Comparison of ENCODE assay signal across 8 mouse cellular contexts in genomic region chr12:98734880-98735801, GRCm38 (mm10). TPM values are rescaled to one million over a fixed set of nuclear protein-coding genes. Genes with fewer than 3 reads are reported as not detected.
DNase-seq lines count a peak whose midpoint lies in the region; ATAC-seq lines count a peak whose summit lies in the region.

No protein-coding gene starts in this region.

- no peak for ATAC-seq in heart, embryonic 13.5 days (ENCODE audit: extremely low read depth, insufficient number of reproducible peaks, low FRiP score, low TSS enrichment)
- ATAC-seq in hindbrain, embryonic 11.5 days (ENCODE audit: low FRiP score): peak; percentile 38
- ATAC-seq in midbrain, embryonic 11.5 days (ENCODE audit: low FRiP score): peak; percentile 32
- no peak for ATAC-seq in monocyte, adult 5-6 weeks (replicated peaks; ENCODE audit: insufficient number of reproducible peaks, low FRiP score, low TSS enrichment, poor library complexity, severe bottlenecking)

- H3K9me3 ChIP-seq in heart, embryonic 13.5 days: no peaks in the 10 kb centered on the region
- H3K9me3 ChIP-seq in hindbrain, embryonic 11.5 days (ENCODE audit: control insufficient read depth, low read length): no peaks in the 10 kb centered on the region
- H3K9me3 ChIP-seq in midbrain, embryonic 11.5 days (ENCODE audit: control insufficient read depth, low read length): no peaks in the 10 kb centered on the region

- H3K36me3 ChIP-seq in heart, embryonic 13.5 days: peaks cover 19% of the 10 kb centered on the region
- H3K36me3 ChIP-seq in hindbrain, embryonic 11.5 days (ENCODE audit: control insufficient read depth, insufficient read depth, low read length): no peaks in the 10 kb centered on the region
- H3K36me3 ChIP-seq in midbrain, embryonic 11.5 days (ENCODE audit: control insufficient read depth, insufficient read depth, low read length): no peaks in the 10 kb centered on the region

- DNase-seq in heart, postnatal 36 days: no peak
- DNase-seq in MN1 (ENCODE audit: low spot score): peak; percentile 61
- DNase-seq in hindbrain, embryonic 11.5 days (ENCODE audit: low spot score): no peak
- DNase-seq in midbrain, embryonic 11.5 days (ENCODE audit: low spot score, missing footprints): peak; percentile 95
- no peak for DNase-seq in thymus, postnatal 0 days (ENCODE audit: low spot score)
- no peak for DNase-seq in layer of hippocampus, adult 8-10 months (ENCODE audit: low spot score in 2 of 2)

- H3K4me3 ChIP-seq in heart, embryonic 13.5 days: peak overlapping the region; percentile 81
- H3K4me3 ChIP-seq in hindbrain, embryonic 11.5 days (ENCODE audit: low read depth, low read length): peak overlapping the region; percentile 66
- H3K4me3 ChIP-seq in midbrain, embryonic 11.5 days (ENCODE audit: low read depth, low read length): peak overlapping the region; percentile 64

- 10% methylated on average over 22 of the region's 22 CpGs for WGBS in heart, embryonic 13.5 days
- WGBS in hindbrain, embryonic 11.5 days: 11% methylated on average over 22 of the region's 22 CpGs
- 9% methylated on average over 22 of the region's 22 CpGs for WGBS in midbrain, embryonic 11.5 days

- peak overlapping the region; percentile 95 for H3K4me2 ChIP-seq in heart, embryonic 13.5 days
- H3K4me2 ChIP-seq in hindbrain, embryonic 11.5 days (replicated peaks; ENCODE audit: low read depth, low read length): peak overlapping the region; percentile 74
- H3K4me2 ChIP-seq in midbrain, embryonic 11.5 days: peak overlapping the region; percentile 87

- no peaks in the 10 kb centered on the region; the same call in 1 of the 2 replicates for H3K27me3 ChIP-seq in heart, embryonic 13.5 days (replicated peaks)
- H3K27me3 ChIP-seq in hindbrain, embryonic 11.5 days (ENCODE audit: control insufficient read depth, insufficient read depth, low read length): peaks cover 5% of the 10 kb centered on the region; the same call in 1 of the 2 replicates
- H3K27me3 ChIP-seq in midbrain, embryonic 11.5 days (ENCODE audit: control insufficient read depth, insufficient read depth, low read length): peaks cover 6% of the 10 kb centered on the region

- intact Hi-C loops in heart, postnatal 36 days (cut with DNase I): no loop called here

- H3K4me1 ChIP-seq in heart, embryonic 13.5 days: peaks cover 37% of the 10 kb centered on the region
- H3K4me1 ChIP-seq in hindbrain, embryonic 11.5 days (replicated peaks; ENCODE audit: control insufficient read depth, insufficient read depth, low read length): peaks cover 3% of the 10 kb centered on the region
- peaks cover 20% of the 10 kb centered on the region for H3K4me1 ChIP-seq in midbrain, embryonic 11.5 days (ENCODE audit: control insufficient read depth, insufficient read depth, low read length)

- peak overlapping the region; percentile 91 for H3K9ac ChIP-seq in heart, embryonic 13.5 days
- H3K9ac ChIP-seq in hindbrain, embryonic 11.5 days (ENCODE audit: low read depth, low read length): peak overlapping the region; percentile 67
- peak overlapping the region; percentile 76 for H3K9ac ChIP-seq in midbrain, embryonic 11.5 days (ENCODE audit: low read length)

- peak overlapping the region; percentile 60 for H3K27ac ChIP-seq in heart, embryonic 13.5 days (replicated peaks)
- H3K27ac ChIP-seq in hindbrain, embryonic 11.5 days (ENCODE audit: low read depth, low read length): 0 out of 2 replicates have a peak overlapping the region, but pooled peaks have one; percentile 10
- no peak overlapping the region for H3K27ac ChIP-seq in midbrain, embryonic 11.5 days (ENCODE audit: low read depth, low read length)

RNA-seq across cellular contexts. Expression of gene Ptpn21, which starts 2.1 kb away (rescaled TPM):
- 9.0 and 9.3 TPM in 2 replicates for polyA plus RNA-seq in heart, embryonic 13.5 days (2015; fragmentation: Nextera tagmentation; extraction: Ambion mirVana)
- 10 to 100 TPM; 28.3 to 31.5 TPM for total RNA-seq in heart, postnatal 36 days (2021)
- polyA plus RNA-seq in hindbrain, embryonic 11.5 days (2014; fragmentation: Nextera tagmentation; extraction: Ambion mirVana): 6.0 and 6.4 TPM in 2 replicates
- polyA plus RNA-seq in midbrain, embryonic 11.5 days (2014; fragmentation: Nextera tagmentation; extraction: Ambion mirVana): 7.2 and 8.4 TPM in 2 replicates
- total RNA-seq in monocyte, adult 5-6 weeks (2017): 0.57 to 4.3 TPM (median 1.2 TPM) in 3 replicates
- 1.4 and 1.6 TPM in 2 replicates for polyA plus RNA-seq in thymus, postnatal 0 days (2015; fragmentation: Nextera tagmentation; extraction: Ambion mirVana)
- total RNA-seq in layer of hippocampus, adult 8-10 months (2022): 1 to 10 TPM; 7.0 to 9.7 (median 9.4) TPM

RNA-seq across cellular contexts. Expression of gene Zc3h14, which starts 11.6 kb away (rescaled TPM):
- 81.7 and 84.2 TPM in 2 replicates for polyA plus RNA-seq in heart, embryonic 13.5 days (2015; fragmentation: Nextera tagmentation; extraction: Ambion mirVana)
- total RNA-seq in heart, postnatal 36 days (2021): 10 to 100 TPM; 59.0 to 59.9 TPM
- polyA plus RNA-seq in hindbrain, embryonic 11.5 days (2014; fragmentation: Nextera tagmentation; extraction: Ambion mirVana): 165 and 169 TPM in 2 replicates
- 180 and 194 TPM in 2 replicates for polyA plus RNA-seq in midbrain, embryonic 11.5 days (2014; fragmentation: Nextera tagmentation; extraction: Ambion mirVana)
- 54.5 to 93.2 TPM (median 92.7 TPM) in 3 replicates for total RNA-seq in monocyte, adult 5-6 weeks (2017)
- polyA plus RNA-seq in thymus, postnatal 0 days (2015; fragmentation: Nextera tagmentation; extraction: Ambion mirVana): 96.2 and 101 TPM in 2 replicates
- total RNA-seq in layer of hippocampus, adult 8-10 months (2022): 100 to 1,000 TPM in 2 of 4 experiments, 10 to 100 TPM in 2; 96.6 to 114 (median 101) TPM

Comparison
In these comparisons a context has a peak if more than half of its experiments do, and no peak if none do; other contexts are left out.
1. ATAC-seq: peak in hindbrain, embryonic 11.5 days (single experiment) and midbrain, embryonic 11.5 days (single experiment); none in heart, embryonic 13.5 days (single experiment) and monocyte, adult 5-6 weeks (single experiment).
2. DNase-seq: peak in MN1 (single experiment) and midbrain, embryonic 11.5 days (single experiment); none in heart, postnatal 36 days (0 of 2), hindbrain, embryonic 11.5 days (single experiment), thymus, postnatal 0 days (single experiment) and layer of hippocampus, adult 8-10 months (0 of 2).
3. Peak in every context shown above with its lines, with median percentiles within 50 percentile points of each other: H3K4me2 ChIP-seq, H3K4me3 ChIP-seq and H3K9ac ChIP-seq.